Mouse (Mus musculus) neutrophil, adult 5-6 weeks (primary cell): ENCODE results near the gene Ptprcap. TPM values are rescaled to one million over a fixed set of nuclear protein-coding genes. Genes with fewer than 3 reads are reported as not detected.

Source experiments
- ATAC-seq: fragments of 151-379, 151-347 bp; 2 replicates; pipeline ENCODE4 v1.8.0; 2017; ENCODE audit warnings: mild to moderate bottlenecking, moderate TSS enrichment; ENCODE audit not compliant: insufficient number of reproducible peaks, poor library complexity, low FRiP score, severe bottlenecking; ENCODE audit errors: extremely low read depth
- total RNA-seq: library from RNA; stranded (forward); fragments of 200-1000 nt; gene quantifications from 2 replicates; pipeline ENCODE4 v1.2.3, GENCODE M21; 2017

Gene Ptprcap
- total RNA-seq, 1 experiment from 2014 or later, result 227 TPM

DNA sequence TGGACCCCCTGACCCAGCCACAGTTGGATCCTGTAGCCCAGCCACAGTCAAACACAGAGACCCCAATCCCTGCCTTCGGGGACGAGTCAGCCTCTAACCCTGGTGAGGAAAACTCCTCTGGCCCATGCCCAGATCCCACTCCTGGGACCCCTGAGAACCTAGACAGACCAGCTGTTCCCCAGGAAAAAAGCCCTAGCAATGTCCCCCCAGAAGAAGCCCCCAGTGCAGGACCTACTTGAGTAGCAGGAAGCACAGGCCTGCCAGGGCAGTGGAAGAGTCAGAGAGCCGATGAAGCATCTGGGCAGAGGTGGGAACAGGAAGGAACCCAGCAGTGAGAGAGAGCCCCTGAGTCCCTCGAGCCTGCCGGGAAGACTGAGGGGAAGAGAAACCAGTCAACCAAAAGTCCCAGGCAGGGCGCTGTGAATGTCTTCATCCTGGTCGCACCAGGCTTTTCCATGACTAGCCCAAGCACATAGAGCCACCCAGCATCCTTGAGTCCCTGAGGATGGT lies 9.6 kb upstream of the Ptprcap start, which contains the start of gene Cabp4:
Gene Cabp4, minus strand, starts transcription at position 275 of the 510 bp plus-strand sequence.
- no peak for ATAC-seq

DNA sequence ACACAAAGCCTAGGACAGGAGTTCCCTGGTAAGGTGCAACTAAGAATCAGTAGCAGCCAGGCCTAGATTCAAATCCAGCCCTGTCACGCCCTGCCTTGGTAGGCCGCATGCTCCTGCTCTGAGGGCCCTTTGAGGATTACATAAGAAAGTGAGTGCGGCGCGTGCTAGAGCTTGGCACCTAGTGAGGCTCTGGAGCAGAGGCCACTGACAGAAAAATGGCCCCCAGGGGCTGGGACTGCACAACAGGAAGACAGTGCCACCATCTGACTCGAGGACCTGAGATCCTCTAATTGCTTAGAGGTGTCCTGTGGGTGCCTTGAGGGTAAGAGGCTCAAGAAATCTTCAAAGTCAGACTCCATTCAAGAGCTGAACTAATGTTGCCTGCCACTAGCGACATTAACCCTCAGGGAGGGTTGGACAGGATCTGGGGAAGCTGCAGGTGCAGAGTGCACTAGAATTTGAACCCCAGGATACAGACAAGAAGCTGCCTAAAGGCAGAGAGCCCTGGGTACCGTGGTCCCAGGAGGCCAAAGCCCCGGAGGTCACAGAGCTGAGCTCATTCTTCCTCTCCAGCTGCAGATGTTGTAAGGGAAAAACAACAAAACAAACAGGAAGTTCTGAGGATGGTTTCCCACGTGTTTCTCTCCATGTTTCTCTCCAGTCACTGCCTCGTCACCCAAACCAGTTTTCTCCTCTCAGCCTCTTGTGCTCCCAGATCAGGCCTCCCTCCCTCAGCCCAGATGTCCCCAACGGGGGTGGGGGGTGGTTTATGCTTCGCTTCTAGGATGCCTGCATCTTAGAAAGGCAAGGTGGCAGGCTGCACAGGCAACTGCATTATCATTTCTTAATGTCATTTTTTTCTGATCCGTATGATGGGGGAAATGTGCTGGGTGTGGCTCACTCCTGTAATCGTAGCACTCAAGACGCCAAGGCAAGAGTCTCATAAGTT lies 8.6 kb upstream of the Ptprcap start:
- no peak for ATAC-seq

DNA sequence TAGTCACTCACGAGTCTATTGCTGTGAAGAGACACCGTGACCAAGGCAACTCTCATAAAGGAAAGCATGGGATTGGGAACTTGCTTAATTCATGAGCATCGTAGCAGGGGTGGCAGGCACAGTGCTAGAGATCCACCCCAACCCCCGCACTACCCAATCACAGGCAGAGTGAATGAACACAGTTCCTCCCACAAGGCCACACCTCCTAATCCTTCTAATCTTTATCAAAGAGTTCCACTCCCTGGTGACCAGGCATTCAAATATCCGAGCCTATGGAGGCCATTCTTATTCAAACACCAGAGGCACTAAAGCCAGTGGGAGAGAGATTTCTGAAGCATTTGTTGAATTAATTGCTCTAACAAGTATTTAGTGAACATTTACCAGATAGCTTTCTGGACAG lies 7.5 kb upstream of the Ptprcap start:
- no peak for ATAC-seq

DNA sequence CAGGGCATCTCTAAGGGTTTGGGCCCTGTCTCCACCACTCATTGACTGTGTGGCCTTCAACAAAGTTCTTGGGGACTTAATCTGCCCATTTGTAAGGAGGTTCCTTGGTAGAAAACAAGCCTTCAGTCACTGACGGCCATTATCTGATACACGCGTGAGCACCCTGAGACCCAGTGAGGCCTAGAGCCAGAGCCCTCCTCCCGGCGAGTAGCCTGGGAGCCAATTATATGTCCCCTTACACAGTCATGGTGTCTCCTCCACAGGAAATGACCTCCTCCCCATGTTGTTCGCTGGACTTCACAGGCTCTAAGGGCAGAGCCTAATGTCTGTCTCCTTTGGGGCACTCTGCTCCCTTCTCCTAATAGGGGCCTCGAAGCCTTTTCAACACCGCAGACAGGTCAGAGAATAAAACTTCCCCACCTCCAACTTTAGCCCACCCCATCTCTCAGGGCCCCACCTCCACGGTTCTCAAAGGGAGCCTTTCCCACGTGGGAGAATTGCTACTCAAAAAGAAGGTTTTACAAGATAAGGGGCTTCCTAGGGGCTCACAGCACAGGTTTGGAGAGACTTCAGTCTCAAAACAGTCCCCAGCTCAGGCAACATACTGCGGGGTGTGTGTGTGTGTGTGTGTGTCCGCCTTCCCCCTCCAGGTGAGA lies 6.9 kb upstream of the Ptprcap start:
- no peak for ATAC-seq

DNA sequence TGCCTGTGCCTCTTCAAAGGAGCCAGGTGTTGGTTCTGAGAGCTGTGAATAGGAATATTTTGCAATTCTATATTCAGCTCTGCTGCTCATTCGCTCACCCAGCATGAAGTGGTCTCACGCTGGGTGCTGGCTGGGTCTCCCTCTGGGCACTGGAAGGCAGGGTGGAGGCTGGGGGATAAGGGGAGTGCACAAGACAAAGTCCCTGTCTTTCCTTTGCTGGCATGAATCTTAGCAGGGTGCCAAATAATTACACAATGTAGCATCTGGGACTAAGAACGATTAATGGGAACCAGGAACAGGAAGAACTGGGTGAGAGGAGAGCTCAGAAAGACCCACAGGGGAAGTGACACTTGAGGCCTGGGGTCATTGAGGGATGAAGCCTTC lies 6.4 kb upstream of the Ptprcap start:
- ATAC-seq, result no peak

DNA sequence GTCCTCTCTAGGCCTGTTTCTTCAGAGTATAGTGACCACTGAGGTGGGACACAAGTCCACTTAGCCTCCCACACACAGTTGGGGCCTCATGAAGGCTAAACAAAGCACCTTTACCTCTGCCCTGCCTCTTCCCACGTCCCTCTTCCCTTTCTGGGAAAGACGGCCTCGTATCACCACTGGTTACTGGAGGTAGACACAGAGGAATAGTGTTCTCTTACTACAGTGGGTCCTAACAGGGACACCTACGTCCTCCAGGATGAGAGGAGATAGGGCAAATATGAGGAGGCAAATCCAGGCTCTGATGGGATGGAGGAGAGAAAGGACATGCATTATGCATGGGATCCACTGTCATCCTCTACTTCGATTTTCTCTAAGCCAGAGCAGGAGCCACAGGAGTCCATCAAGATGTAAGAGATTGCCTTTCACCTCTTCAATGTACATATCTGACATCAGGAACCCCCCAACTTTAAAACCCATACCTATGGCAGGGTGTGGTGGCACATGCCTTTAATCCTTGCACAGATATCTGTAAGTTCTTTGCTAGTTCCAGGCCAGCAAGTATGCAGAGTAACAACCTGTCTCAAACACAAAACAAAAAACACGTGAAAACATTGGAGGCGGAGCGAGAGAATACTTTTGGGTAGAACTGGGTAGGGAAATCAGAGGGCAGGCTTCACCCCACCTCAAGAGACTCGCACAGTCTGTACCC lies 5.5 kb upstream of the Ptprcap start:
- no peak for ATAC-seq

DNA sequence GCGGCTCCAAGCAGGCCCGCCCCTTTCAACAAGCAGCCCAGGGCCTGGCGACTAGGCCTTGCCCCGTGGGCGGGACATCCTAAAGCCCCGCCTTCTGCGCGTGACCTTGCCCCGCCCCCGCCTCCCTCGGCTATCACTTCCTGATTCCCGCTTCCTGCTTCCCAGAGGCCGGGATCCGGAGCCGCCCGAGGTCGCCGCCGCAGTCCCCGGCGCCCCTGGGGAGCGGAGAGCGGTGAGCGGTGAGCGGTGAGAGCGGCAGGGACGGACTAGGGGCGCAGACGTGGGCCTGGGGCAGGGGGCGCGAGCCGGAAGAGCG lies 5.0 kb upstream of the Ptprcap start, which contains the start of gene Coro1b:
Gene Coro1b, plus strand, starts transcription at position 129 of the 316 bp plus-strand sequence.
- peak; percentile 84 for ATAC-seq

DNA sequence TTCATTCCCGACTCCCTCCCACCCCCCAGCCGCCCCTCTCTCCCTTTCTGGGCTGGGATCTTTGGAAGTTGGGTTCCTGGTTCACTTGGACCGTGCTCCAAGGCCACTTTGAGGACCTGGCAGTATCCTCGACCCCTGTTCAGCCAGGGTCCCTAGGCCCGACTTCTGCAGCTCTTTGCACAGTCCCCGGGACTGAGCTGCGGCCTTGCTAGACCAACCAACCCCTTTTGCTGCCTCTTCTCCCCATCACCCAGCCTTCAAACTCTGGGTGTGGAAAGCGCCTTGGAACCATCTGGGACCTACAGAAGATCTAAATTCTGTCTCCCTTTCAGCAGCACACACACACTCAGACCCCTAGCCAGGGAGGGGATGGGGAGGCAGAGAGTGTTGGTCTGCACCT lies 4.6 kb upstream of the Ptprcap start:
- ATAC-seq, result no peak

DNA sequence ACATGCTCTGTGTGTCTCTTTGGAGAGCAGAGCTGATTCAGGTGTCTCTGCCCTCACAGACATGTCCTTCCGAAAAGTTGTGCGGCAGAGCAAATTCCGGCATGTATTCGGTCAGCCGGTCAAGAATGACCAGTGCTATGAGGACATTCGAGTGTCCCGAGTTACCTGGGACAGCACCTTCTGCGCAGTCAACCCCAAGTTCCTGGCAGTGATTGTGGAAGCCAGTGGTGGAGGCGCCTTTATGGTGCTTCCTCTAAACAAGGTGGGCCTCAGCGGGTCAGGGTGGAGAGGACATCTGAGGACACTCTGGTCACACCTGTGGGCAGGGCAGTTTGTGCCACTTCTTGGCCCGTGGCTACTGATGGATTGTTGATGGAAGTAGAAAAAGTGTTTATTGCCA lies 4.1 kb upstream of the Ptprcap start:
- no peak for ATAC-seq

DNA sequence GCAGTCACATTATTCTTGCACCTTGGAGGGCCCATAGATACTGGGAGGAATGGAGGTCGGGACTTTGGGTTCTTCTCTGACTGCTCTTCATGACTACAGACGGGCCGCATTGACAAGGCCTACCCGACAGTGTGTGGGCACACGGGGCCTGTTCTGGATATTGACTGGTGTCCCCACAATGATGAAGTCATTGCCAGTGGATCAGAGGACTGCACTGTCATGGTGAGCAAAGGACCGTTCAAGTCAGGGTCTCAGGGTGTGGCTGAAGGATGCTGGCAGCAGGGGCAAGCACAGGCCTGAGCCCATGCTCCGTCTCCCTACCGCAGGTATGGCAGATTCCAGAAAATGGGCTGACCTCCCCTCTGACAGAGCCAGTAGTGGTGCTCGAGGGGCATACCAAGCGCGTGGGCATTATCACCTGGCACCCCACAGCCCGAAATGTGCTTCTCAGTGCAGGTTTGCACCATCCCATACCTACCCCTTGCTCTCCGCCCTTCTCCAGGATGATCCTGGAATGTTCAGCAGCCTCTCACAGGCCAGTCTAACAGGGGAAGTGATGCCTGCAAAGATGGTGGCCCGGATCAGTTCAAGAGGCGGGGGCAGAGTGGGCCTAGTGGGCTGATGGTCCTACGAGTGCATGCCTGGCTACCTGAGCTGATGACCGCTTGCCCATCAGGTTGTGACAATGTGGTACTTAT lies 3.5 kb upstream of the Ptprcap start:
- no peak for ATAC-seq

DNA sequence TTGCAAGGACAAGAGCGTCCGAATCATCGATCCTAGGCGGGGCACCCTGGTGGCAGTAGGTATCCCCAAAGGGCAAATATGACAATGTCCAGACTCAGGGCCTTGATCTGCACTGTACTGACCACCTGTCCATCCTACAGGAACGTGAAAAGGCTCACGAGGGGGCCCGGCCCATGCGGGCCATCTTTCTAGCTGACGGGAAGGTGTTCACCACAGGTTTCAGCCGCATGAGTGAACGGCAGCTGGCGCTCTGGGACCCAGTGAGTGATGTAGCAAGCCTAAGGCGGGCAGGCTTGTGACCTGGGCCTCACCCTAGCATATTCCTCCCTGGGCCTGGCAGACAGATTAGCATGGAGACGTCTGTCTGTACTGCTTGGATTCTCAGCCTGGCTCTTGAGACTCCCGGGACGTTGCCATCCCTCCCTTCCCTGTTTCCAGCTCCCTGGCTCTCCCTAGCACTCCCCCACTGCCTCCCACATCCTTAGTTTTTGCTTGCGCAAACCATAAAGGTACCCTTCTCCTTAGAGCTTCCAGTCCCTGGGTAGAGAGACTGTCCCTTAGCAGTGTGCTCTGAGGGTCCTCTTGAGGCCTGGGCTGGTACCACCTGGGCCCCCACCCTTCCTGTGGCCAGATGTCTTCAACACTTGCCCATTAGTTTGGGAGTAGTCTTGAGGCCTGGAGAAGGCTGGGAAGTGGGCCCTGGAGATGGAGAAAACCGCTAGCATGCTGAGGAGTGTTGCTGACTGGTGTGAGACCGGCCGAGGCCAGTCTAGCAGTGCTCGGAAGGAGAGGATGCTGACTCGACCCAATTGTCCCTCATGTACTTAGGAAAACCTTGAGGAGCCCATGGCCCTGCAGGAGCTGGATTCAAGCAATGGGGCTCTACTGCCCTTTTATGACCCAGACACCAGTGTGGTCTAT lies 2.6 kb upstream of the Ptprcap start:
- ATAC-seq, result no peak

DNA sequence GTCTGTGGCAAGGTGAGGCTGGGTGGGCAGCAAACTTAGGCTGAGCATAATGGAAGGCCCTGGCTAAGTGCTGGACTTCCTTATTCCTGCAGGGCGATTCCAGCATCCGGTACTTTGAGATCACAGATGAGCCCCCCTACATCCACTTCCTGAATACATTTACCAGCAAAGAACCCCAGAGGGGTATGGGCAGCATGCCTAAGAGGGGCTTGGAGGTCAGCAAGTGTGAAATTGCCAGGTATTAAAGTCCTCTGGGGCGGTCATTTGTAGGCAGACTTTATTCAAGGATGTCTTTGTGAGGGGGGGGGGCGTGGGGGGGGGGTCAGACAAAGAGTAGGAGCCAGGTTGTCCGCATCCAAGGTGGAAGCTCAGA lies 1.9 kb upstream of the Ptprcap start:
- ATAC-seq, result no peak

DNA sequence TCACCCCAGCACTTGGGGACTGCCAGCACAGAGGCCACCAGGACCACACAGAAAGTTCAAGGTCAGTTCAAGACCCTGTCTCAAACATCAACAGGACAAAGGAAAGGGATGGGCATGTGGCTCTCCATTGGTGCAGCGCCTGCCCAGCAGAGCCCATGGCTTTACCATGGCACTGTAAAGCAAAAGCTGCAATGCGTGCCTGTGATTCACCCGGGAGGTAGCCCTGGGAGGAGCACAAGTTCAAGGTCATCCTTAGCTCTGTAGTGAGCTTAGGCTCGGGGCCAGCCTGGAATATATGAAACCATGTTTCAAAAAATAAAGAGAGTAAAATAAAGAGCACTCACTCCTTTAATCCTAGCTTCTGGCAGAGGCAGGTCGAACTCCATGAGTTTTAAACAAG lies 1.5 kb upstream of the Ptprcap start:
- ATAC-seq, result no peak

DNA sequence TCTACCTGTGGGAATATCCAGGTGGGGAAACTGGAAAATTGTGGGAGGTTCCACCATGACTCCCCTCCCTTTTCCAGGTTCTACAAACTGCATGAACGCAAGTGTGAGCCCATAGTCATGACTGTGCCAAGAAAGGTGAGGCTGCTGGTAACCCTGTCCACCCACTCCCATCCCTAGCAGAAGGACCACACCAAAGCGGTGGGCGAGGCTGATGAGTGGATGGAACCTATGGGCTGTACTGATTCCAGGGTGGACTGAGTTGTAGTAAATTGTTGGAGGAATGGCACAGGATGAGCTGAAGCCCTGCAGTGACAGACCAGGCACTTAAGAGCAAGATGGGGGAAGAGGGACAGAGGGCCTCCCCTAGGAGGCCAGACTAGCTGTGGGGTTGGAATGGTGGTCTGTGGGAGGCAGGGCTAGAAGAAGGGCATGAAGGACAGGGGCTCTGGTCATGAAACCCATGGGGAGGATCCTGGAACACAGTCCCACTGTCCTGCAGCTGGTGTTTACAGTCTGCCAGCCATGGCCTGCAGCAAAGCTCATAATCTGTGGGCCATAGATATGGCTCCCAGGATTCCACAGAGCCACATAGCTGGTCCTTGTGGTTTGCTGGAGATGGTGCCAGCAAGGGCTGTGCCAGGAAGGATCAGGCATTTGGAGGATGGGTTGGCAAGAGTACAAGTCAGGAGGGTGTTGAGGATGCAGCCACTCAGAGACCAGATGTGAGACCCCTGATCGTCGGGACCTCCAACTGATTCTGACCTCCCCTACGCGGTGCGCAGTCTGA lies 766 bp upstream of the Ptprcap start:
- no peak for ATAC-seq

DNA sequence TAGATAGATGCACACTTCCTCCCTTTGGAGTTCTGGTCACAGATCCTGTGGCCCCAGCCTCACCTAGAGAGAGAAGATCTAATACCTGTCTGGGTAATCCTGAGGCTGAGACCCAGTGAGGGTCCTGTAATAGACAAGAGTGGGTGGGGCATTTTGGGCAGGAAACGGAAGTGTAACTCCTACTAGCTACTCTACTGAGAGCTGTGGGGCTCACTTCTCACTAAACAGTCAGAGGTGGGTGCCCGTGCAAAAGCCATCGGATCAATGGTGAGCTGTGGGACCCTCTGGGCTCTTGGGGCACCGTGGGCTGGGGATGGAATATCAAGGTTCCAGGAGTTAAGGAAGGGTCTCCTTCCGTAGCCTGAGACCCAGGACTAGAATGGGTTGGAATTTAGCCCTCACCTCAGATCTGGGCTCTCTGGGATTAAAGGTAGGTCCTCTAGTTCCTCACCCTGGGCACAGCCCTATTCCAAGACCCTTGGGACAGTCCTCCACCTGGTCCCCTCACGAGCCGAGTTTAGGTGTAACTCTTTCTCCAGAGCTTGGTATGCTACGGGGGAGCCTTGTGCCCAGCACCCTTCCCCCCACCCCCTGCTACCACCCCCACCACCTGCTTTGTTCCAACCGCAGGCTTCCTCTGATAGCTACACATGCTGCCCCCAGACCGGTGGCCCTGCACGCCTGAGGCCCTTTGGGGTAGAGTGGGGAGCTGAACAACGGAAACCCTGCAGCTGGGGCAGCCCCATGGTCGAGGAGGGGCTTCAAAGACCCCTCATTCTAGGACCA lies 1.2 kb downstream of the Ptprcap start:
- ATAC-seq, result peak; percentile 32; the same call in 1 of the 2 replicates

DNA sequence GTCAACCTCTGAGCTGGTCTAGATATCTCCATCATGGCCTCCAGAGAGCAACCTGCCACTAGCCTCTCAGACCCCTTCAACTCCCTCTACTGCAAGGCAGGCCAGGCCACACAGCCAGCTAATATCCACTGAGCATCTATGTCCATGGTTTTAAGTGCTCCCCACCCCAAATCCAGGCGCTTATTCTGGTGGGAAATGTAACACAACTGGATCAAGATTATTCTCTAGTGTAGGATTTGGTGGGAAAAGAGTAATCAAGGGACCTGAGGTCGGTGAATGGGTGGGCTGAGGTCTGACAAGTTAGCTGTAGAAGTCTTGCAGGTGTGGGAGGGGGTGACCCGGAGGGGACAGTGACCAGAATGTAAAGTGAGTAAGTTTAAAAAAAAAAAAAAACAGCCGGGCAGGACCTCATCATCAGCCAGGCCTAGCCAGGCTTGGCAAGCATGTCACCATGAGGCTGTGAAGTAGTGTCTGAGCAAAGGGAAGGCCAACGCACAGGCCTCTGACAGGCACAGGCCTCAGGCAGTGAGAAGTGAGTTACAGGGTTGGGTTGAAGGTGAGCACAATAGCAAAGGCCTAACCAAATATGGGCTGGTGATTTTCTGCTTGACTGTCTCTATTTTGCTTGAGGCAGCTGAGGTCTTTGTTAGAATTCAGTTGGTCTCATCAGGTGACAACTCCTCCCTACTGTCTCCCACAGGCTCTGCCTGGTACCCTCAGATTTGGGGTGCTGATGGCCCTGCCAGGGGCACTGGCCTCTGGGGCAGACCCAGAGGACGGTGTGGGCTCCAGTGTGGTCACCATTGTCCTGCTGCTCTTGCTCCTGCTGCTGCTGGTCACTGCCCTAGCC lies 2.0 kb downstream of the Ptprcap start:
- ATAC-seq, result peak; percentile 40
